Mouse (Mus musculus): ENCODE measurements at regions not wholly inside any gene's neighbourhood (a gene's known extent, or its start where the extent isn't known, plus 50 kb on each side); places are given as distances from the start of the nearest gene placed in this dataset.
A peak's percentile ranks its signal among the peaks of the same experiment; 100 is the strongest.

DNA sequence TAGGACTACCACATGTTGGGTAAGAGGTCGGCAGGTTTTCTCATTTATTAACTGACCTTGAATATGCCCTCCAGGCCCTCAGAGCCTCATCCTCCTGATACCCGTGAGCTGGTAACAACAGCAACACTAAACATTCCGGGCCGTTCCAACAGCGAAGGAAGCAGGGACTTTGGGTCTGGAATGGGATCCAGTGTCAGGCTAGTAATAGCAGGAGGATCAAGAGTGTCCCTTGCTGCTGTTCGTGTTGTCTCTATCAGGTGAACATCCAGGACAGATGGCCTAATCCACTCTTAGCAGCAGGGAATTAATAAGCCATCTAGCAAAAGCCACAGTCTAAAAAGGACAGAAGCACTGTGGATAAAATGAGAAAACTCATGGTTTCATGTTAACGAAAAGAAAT, 106.7 kb downstream of the Cpeb2 start:
- DNase-seq (ENCODE audit: low spot score): no peak

DNA sequence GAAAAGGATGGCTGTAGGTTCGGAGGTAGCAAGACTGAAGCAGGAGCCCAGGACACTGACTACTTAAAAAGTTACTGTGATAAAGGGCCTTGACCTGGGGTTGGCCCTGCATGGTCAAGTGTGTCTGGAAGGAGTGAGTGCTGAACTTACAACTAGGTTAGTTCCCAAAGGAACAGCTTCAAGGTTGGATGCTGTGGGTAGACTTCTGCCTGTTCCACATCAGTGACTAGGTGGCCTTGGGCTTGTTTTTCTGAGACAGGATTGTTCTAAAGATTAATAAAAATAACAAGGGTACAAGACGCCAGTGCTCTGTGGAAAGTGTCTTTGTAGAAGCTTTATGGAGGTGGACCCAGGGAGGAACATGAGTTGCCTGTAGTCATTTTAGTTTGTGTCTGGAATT, 108.5 kb downstream of the Cpeb2 start:
- peak; percentile 8 for DNase-seq (ENCODE audit: low spot score)

DNA sequence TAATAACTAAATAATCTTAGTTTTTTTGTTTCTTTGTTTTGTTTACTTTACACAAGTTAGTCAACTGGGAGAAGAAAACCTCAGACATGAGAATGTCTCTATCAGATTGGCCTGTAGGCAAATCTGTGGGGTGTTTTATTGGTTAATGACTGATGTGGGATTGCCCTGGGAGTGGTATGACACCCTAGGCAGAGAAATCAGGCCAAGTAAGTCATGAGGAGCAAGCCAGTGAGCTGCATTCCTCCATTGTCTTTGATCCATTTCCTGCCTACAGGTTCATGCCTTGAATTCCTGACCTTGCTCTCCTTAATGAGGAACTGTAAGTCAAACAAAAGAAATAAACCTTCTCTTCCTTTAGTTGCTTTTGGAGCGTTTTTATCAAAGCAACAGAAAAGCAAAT, 111.5 kb downstream of the Cpeb2 start:
- no peak for DNase-seq (ENCODE audit: low spot score)

DNA sequence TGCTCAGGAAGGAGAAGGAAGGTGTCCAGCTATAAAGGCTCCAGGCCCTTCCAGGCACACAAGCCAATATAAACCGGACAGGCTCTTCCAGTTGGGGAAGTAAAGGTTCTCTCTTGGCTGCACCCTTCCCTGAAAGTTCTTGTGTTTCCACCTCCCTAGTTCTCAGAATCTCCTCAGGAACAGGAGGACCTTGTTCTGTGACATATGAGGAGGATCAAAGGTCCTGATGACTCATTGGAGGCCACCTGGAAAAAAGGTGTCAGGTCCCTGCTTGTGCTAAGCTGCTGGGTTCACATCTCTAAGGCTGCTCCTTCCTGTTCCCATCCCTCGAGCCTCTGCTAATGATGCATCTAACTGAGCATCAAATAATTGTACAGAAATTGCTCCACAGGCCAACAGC, 118.0 kb downstream of the Cpeb2 start:
- no peak for DNase-seq (ENCODE audit: low spot score)

DNA sequence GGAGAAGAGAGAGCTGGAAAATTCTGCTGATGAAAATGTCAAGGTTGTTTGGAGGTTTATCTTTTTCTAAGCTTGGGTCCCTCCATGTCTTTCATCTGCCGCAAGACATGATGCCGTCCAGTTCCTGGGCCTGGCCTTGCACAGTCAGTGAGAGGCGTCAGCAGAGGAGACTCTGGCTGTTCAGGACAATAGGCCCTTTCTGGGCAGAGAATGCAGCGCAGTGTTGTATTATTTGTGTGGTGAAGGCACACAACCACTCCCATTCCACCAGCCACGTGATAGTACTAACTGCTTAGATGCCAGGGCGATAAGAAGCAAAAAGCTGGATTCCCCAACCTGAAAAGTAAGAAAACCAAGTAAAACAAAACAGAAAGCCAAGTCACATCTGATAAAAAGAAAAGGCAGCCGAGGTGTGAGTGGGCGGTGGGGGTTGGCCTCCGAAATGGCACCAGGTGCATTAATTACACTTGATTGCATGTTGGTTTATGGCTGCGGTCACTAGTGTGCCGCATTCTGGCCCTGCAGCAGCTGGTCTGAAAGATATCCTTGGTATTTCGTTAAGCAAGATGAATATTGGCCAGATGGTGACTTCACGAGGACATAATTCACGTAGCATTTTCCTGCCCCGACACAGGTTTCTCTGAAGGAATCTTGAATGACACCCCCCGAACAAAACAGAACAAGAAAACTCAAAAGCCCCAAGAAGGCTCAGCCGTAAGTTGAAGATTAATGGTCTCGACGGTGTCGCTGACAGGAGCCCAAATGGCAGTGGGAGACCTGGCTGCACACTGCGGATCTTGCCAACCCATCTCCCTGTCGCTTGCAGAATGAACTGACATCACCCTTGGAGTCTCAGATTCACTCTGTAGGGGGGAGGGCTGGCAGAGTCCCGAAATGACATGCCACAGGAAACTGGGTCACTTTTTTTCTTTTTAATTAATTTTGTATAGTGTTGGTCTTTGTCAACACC, 120.3 kb downstream of the Cpeb2 start:
- DNase-seq (ENCODE audit: low spot score): peak; percentile 20

DNA sequence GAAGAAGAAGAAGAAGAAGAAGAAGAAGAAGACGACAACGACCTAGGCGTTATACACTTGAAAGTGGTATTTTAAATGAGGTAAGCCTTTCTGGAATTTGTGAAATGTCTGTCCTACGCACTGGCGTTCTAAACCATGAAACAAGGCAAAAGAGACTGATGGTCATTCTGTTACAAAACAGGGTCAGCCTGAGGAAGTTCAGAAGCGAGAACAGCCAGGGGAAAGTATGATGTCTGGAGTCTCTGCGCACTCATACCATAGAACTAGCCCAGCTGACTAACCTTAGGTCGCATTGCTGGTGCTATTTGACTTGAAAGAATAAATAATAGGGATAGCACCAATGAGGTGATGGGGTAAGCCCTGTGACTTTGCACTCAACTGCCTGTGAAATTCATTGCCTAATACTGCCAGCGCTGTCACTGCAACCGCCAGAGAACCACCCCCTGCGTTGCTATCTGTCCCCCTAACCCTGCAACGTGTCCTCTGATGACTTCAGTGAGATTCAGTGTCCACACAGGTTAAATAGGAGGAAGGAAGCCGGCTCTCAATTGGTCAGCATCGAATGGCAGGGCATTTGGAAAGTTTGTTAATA, 121.5 kb downstream of the Cpeb2 start:
- no peak for DNase-seq (ENCODE audit: low spot score)

DNA sequence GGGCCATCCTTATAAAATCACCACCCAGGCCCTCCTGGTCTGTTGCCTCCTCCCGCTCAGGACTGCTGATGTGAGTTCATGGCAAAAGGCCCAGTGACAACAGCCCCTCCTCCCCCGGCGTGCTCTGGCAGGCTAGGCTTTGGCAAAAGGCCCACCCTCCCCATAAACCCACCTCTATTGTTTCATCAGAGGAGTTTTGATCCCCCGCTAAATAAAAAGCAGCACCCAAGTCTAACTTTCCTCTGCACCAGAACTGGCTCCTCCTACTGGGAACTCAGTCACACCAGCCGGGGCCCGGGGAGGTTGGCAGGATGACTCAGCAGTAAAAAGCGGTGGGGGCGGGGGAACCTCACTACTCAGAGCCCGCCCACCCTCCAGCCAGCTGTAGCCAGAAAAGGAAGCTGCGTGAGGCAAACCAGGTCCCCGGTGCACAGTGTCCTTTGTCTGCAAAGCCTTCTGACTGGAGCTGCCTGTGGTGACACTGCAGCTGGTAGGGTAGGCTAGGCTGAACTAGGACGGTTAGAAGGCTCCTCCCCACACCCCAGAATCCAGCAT, 122.1 kb downstream of the Cpeb2 start:
- peak; percentile 77 for DNase-seq (ENCODE audit: low spot score)

DNA sequence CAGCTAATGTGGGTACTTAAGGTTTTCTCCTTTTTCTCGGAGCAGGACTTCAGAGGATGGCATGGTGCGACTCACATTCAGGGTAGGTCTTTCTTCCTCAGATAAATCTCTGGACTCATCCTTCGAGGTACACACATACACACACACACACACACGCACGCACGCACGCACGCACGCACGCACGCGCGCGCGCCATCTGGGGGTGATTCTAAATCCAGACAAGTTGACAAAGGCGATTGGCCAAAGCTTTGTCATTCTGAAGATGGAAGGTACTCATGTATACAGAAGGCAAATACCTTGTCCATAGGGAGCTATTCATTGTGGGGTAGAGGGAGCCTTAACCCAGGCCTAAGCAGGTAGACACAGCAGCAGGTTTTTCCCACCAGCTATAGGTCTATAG, 122.9 kb downstream of the Cpeb2 start:
- no peak for DNase-seq (ENCODE audit: low spot score)

DNA sequence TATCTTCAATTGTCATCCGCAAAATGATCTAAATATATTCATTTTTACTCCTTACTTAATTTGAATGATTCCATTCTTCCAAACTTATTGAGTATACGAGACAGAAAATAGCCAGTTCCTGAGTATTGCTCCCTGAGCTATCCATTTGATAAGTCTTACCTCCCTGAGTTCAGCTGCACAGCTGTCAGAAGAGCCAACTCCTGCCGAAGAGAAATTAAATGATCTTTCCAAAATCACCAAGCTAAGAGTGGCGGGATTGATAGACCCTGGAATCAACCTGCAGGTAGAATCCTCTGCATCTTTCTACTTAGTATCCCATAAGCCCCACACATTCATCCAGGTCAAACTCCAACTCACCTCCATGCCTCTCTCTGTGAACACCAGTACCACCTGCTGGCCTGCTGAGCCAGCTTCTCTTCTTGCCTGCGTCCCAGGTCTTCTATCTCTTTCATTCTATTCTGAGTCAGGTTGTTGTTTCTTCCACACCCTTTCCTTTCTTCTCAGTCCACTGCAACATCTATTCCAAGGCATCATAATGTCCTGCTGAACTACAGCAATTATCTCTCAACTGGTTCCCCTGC, 124.2 kb downstream of the Cpeb2 start:
- DNase-seq (ENCODE audit: low spot score): no peak

DNA sequence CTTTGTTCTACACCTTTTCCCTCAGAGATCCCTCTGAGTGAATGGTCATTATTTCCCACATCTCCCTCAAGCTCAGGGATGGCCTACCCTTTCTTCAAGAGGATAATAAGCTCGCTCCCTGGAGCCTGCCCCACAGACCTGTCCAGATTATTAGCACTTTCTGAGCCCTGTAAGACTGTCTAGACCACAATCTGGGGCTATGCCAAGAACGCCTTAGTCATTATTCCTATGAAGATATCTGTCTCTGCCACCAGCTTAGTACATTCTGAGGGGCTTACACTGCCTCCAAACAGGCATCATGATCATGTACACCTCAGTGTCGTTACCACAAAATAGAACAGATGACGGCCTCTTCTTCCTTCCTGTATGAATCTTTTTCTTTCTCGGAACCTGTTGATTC, 124.9 kb downstream of the Cpeb2 start:
- DNase-seq (ENCODE audit: low spot score): no peak

DNA sequence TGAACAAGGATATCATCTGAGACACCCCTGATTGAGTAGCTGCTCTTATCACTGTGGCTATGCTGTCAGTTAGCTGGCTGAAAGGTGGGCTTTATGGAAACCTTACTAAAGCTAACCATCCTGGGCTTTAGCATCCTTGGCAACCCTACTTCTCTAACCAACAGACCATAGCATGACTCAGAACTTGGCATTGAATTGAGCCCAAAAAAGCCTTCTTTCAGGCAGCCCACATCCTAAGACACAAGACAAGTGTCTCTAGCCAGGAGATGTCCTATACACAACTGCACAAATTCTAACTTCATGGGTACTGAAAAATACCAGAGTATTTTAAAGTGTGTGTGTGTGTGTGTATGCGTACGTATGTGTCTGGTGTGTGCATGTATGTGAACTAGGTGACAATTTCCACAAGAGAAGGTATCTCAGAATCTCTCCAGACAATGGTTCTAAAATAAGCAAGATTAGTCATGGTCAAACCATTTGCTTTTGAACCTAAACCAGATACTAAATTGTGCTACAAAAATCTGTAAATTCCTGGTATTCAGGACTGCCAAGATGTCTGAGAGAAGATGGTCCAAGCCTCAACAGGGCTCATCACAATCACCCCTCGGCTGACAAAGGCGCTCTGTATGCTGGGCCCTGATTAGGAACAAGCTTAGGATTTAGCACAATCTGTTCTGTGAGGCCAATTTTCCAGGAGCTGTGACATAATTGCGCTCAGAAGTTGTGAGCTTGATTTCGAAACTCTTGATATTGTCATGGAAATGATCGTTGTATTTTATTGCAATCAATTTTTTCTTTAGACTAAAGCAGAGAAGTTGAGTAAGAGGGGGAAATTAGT, 126.2 kb downstream of the Cpeb2 start:
- no peak for DNase-seq (ENCODE audit: low spot score)

DNA sequence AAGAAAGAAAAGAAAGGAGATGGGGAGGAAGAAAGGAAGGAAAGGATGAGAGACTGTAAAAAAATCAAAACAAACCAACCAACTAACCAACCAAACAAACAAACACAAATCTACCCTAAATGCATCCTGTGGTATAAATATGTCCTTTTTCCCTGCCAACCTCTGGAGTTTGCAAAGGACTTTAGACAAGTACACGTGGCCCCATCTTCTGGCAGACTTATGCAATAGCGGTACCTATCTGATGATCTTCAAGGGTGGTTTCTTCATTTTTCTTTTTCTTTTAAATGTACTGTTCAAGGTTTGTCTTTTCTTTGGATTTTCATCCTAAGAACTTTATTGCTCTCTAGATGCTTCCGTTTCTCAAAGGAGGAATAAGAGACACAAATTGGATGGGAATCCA, 127.3 kb downstream of the Cpeb2 start:
- DNase-seq (ENCODE audit: low spot score): peak; percentile 5

DNA sequence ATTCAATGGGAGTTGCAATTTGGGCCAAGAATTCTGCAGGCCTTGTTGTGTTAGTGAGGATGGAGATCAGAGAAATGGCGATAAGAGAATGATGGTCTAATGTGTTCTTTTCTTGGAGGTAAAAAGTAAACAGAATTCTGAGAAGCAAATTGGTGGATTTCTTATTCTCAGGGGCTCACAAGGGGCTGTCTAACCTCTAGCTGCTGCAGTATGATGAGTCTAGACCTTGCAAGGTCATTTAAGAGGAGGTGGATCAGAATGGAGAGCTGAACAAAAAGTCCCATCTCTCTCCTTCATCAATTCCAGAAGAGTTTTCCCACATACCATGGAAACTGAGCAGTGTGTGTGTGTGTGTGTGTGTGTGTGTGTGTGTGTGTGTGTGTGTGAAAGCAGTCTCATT, 128.1 kb downstream of the Cpeb2 start:
- DNase-seq (ENCODE audit: low spot score): no peak

DNA sequence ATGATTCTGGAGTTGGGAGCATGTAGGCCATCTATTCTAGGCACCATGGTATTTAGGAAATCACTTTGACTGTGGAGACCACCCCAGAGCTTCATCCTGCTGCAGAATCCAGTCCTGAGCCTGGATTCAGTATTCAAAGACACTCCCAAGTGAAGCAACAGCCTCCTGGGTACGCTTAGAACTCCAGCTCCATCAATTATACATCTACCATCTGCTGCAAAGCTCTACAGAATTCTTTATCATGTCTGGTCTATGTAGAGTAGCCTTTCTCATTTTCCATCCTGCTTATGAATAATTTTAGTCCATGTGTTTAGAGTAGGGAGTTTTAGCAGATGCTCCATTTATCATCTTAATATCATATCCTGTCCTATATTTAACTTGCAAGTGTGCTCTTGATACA, 139.4 kb downstream of the Cpeb2 start:
- no peak for DNase-seq (ENCODE audit: low spot score)

DNA sequence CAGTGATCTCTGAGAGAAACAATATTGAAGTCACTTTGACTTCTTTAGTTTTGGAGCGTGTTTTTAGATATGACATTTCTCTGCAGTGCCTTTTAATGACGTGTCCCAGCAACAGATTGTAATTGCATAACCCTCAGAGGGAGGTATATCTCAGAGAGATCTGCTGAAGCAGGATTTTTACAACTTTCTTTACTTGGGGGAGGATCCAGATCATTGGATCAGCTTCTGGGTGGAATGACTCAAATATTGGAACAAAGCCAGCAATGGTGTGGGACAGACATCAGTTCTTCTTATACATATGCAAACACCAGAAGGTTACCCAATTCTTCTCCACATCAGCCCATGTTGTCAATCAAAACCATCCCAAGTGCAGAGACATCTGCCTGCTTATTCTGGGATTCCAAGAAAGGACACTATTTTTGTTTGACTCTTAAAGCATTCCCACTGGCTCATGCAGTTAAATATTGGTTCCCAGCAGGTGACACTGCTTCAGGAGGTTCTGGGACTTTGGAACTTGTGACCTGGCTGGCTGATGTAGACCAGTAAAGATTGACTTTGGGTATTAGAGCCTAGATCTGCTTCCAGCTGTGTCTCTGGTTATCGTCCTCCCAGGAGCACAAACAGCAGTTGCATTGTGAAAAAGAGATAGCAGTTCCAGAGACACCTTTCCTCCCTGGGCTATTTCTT, 130.5 kb upstream of the C1qtnf7 start:
- no peak for DNase-seq (ENCODE audit: low spot score)

DNA sequence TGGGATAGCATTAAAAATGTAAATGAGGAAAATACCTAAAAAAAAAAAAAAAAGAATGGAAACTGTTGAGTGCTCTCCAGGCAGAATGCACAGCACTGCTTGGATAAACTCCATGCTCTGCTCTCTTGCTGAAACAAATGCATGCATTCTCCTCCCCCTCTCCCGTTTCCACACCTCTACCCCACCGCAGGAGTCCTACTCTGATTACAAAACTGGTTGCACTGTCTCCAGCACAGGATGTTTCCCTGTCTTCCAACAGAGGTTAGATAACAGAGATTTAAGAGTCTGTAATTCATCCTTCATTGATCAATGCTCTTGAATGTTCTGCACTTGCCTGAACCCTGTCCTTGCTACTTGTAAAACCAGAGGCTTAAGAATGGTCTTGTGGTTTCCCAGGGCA, 124.3 kb upstream of the C1qtnf7 start:
- DNase-seq (ENCODE audit: low spot score): no peak

DNA sequence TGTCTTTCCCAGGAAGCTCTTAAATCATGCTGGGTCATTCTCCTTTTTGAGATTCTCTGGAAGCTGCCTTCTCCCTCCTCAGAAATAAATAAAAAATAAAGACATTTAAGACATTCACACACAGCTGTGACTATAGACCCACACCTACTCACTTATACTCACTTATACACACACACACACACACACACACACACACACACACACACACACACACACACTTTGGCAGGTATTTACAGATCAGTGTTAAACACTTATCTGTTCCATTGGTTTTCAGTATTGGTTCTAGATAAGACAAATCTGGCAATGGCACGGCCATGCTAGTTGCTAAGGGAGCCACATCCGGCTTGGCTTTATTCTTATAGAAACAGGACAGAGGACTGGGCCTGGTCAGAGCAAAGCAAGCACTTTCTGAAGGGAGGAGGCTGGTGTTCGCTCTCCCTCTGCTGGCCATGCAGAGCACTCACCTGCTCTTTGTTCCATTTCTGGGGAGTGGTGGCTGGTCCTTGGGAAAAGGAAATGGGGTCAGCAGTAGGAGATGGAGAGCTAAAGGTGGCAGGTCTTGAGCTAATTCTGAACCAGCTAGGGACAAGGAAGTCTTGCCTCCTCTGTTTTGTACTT, 123.8 kb upstream of the C1qtnf7 start:
- DNase-seq (ENCODE audit: low spot score): peak; percentile 2

DNA sequence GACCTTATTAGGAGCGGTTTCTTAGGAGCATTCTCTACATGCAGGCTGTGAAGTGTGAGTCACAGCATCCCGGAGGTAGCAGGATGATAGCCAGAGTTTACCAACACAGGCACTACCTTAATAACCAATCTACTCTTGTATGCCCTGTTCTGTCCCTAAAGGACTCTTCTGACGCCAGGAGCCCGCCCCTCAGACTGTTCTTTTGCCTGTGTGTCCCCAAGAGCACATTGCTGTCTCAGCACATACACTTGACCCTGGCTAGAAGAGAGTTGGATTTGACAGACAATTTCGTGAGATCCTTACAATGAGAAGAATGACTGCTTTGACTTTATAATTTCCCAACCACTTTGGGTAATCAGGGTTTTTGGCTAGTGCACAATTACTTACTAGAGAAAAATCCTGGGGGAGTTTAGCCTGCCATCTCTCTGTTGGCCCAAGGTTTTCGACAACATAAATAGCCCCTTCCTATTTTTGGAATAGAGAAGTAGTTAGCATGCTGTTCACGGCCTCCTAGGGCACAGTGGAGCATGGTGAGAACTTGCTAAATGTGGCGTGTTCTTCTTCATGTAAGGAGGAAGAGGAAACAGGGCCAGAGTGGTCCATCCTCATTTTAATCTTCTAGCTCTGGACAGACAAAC, 122.3 kb upstream of the C1qtnf7 start:
- no peak for DNase-seq (ENCODE audit: low spot score)

DNA sequence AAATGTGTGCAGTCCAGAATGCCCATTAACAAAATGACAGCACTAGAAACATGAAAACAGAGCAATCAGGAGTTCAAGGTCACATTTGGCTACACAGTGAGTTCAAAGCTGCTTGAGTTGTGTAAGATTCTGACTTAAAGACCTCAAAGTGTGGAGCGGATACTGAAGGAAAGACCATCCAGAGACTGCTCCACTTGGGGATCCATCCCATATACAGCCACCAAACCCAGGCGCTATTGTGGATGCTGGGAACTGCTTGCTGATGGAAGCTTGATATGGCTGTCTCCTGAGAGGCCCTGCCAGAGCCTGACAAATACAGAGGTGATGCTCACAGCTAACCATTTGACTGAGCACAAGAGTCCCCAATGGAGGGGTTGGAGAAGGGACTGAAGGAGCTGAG, 98.1 kb upstream of the C1qtnf7 start:
- DNase-seq (ENCODE audit: low spot score): no peak
